Mouse (Mus musculus) olfactory bulb, adult 2 months (tissue): ENCODE measurements around the gene Tjp3. TPM values are rescaled to one million over a fixed set of nuclear protein-coding genes. Genes with fewer than 3 reads are reported as not detected.

Experiments
- H3K27ac ChIP-seq: fragments of 200-500 bp; 2 replicates; pipeline ENCODE4 v1.5.1; 2012; ENCODE audit warnings: low read depth, low read length; ENCODE audit not compliant: insufficient read depth
- H3K4me1 ChIP-seq: fragments of 200-500 bp; 2 replicates; pipeline ENCODE4 v1.6.1; 2012; ENCODE audit warnings: low read length; ENCODE audit not compliant: control insufficient read depth, insufficient read depth
- H3K4me3 ChIP-seq: fragments of 200-500 bp; 2 replicates; pipeline ENCODE4 v1.5.1; 2012; ENCODE audit warnings: mild to moderate bottlenecking, low read depth, low read length, moderate library complexity; ENCODE audit not compliant: insufficient read depth
- CTCF ChIP-seq: fragments of 200-500 bp; IDR thresholded peaks from 2 replicates; pipeline ENCODE4 v1.5.1; 2012; ENCODE audit warnings: low read depth, mild to moderate bottlenecking, low read length, moderate library complexity; ENCODE audit not compliant: insufficient read depth
- POLR2A ChIP-seq: fragments of 200-500 bp; IDR thresholded peaks from 2 replicates; pipeline ENCODE4 v1.6.1; 2012; ENCODE audit warnings: mild to moderate bottlenecking, low read depth, low read length, moderate library complexity; ENCODE audit not compliant: insufficient read depth
- WGBS: fragments of 180-500 bp; shearing (Covaris S2); methylation state at CpG from one replicate; pipeline ENCODE4 v1.1.7; 2018; 5-methylcytosine and 5-hydroxymethylcytosine counted together
- polyA plus RNA-seq: library from polyadenylated mRNA; stranded (reverse); fragments of >200 nt; gene quantifications from 2 replicates; pipeline ENCODE4 v1.2.4, GENCODE M21; 2012; ENCODE audit warnings: low replicate concordance; ENCODE audit not compliant: missing spikeins, insufficient read depth, insufficient read length

Gene Tjp3
- polyA plus RNA-seq, 1 experiment: not detected

DNA sequence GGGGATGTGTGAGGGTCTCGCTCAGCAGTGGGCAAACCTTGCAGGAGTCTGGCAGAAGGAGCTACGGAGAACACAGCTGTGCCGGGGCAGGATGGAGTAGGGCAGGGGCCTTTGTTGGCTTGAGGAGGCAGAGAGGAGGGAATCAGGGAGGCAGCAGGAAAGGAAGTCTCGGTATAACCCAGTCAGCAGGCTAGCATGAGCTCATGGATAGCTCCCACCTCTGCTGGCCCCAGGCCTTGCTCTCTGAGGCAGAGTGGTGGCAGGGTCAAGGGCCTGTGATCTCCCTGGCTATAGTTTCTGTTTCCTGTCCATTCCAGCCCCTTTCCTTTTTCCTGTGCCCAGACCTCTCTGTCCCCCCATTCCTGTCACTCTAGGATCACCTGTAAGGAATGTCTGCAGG, 10.9 kb upstream of the Tjp3 start:
- TF ChIP-seq CTCF: no peak
- no peak for TF ChIP-seq POLR2A
- Histone ChIP-seq H3K4me3 (peak overlapping the region; percentile 37), H3K27ac (peak overlapping the region; percentile 99), H3K4me1 (peaks cover 77% of the 10 kb centered on the region)
- 9% methylated on average over 4 of the region's 4 CpGs for WGBS

DNA sequence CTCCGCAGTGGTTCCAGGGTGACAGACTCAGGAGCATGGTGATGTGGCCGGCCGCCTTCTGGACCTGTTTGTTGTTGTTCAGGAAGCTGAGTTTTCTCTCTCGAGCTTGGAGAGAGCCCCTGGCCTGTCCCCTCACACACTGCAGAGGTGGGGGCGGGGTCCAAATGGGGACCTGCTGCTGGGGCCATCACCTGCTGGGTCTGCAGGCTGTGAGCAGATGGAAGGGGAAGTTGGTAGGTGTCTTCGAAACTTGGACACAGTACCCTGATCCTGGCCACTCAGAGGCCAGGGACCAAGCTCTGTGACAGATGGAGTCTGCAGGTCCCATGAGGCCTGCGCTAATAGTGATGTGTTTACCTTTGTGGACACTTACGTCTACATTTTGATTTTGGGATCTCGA, 9.9 kb upstream of the Tjp3 start:
- TF ChIP-seq CTCF (no peak), POLR2A (no peak)
- WGBS: 79% methylated on average over 9 of the region's 9 CpGs
- H3K27ac ChIP-seq: no peak overlapping the region
- H3K4me1 ChIP-seq: peaks cover 84% of the 10 kb centered on the region
- H3K4me3 ChIP-seq: no peak overlapping the region

DNA sequence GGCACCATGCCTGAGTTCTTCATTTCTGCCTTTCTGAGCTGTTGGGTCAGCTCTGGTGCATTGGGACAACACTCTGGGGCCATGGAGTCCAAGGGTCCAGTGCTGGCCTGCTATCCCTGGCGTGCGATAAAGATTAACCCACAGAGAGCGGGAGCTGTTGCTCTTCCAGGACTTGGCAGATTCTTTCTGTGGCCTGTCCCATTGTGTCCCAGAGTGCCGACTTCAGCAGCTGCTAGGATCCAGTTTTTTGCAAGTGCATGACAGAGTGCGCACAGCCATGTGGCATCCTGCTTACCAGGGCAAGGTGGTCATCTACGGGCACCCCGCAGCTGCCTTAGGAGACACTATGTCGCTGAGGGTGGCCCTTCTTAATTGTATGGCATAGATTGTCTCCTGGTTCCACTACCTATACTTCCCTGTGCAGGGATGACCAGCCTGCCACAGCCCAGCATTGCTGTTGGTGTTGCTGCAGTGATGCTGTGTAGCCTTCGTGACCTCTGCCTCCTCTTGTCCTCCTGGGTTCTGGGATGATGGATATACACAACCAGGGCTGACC, 9.0 kb upstream of the Tjp3 start:
- Histone ChIP-seq H3K4me3 (no peak overlapping the region), H3K4me1 (peaks cover 93% of the 10 kb centered on the region), H3K27ac (peak overlapping the region; percentile 42)
- TF ChIP-seq POLR2A: no peak
- no peak for TF ChIP-seq CTCF
- WGBS: 76% methylated on average over 9 of the region's 9 CpGs

DNA sequence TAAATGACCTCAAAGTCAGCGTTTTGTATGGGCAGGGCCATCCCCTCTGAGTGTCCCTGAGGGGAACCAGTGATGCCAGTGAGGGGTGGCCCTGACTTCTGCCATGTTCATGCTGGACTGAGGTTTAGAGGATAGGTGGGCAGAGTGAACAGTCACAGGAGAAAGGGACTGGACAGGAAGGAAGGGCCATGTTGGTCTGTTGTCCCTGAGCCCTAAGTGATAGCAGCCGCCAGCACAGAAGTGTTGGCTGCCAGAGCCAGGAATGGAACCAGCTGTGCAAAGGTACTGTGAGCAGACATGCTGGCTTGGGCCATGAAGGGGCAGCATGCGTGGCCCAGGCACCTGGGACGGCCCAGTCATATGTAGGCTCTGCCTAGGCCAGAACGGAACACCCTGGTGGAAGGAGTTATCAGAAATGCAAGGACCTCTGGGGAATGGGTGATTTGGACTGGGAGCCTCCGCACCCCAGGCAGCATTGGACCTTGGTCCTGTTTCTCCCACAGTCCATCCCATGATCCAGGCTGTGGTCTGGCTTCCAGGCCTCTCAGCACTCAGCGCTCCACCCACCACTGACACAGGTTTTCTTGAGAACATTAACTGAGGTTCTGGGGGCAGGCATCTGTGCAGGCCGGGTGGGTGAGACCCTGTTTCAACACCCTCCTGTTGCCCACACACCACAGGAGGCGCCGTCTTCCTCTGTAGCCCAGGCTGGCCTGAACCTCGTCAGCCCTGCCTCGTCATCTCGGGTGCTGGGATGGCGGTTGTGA, 8.4 kb upstream of the Tjp3 start:
- no peak for TF ChIP-seq POLR2A
- no peak for TF ChIP-seq CTCF
- H3K4me1 ChIP-seq: peaks cover 93% of the 10 kb centered on the region
- peak overlapping the region; percentile 42 for H3K27ac ChIP-seq
- no peak overlapping the region for H3K4me3 ChIP-seq
- WGBS: 76% methylated on average over 14 of the region's 14 CpGs

DNA sequence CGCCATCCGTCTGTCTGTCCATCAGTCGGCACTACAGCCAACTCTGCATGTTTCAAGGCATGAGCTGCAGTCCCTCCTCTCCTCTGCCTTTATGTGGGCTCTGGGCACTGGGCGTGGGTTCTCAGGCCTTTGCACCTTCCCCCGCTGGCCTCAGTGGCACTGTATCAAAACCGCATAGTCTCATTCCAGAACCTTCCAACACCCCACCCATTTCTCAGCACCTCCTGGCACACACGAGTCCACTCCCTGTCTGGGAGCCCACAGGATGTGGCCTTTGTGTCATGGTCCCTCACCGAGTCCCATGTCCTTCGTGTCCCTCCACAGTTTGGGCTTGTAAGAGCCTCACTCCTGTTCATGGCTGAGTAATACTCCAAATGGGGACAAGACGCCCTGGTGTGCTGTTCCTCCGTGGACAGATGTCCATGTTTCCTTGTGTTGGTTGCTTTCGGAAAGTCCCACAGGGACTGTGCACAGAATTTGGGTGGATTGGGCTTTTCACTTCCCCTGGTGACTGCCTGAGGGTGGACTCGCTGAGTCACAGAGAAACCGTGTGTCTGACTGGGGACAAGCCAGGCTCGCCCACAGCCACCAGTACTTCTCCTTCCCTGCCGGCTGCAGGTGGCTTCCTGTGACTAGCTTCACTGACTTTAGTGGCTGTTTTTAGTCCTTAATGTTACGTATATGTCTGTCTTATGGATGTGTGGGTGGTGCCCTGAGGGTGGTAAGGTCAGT, 7.2 kb upstream of the Tjp3 start:
- Histone ChIP-seq H3K4me1 (peaks cover 93% of the 10 kb centered on the region), H3K4me3 (no peak overlapping the region), H3K27ac (peak overlapping the region; percentile 42)
- TF ChIP-seq POLR2A (no peak), CTCF (no peak)
- WGBS: 68% methylated on average over 17 of the region's 17 CpGs

DNA sequence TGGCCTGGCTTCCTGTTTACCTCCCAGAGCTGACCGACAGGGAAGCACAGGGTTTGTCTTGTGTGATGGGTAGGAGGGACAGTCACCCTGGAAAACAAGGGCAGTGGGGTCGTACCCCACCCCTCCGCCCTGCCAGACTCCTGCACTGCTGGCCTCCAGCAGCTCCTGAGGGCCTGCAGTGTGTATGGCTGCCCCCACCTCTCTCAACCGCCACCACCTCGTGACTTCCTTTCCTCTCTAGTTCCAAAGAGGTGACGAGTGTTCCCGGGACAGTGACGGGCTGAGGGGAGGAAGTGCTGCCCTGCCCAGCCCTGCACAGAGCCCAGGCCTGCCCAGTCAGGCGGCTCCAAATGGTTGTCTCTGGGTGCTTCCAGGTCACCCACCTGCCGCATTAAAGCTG, 6.5 kb upstream of the Tjp3 start:
- TF ChIP-seq CTCF: no peak
- no peak for TF ChIP-seq POLR2A
- Histone ChIP-seq H3K27ac (peak overlapping the region; percentile 42), H3K4me1 (peaks cover 86% of the 10 kb centered on the region), H3K4me3 (0 out of 2 replicates have a peak overlapping the region, but pooled peaks have one; percentile 1)
- WGBS: 58% methylated on average over 10 of the region's 10 CpGs

DNA sequence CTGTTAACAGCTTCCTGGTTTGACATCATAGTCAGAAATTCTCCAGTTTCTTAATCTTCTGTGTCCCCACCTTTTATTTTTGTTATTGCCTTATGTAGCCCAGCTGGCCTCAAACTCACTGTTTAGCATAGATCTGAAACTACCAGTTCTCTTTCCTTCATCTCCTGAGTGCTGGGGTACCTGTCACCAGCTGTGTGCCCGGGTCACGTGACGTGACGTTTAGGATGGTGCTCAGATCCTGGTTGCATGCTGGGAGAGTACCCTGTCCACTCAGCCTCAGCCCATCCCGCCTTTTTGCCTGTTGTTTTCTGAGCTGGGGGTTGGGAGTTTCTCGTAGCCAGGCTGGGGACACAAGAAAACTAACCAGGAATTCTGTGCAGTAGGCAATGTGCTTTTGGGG, 5.9 kb upstream of the Tjp3 start:
- TF ChIP-seq POLR2A: no peak
- no peak for TF ChIP-seq CTCF
- H3K27ac ChIP-seq: peak overlapping the region; percentile 42
- peaks cover 80% of the 10 kb centered on the region for H3K4me1 ChIP-seq
- 64% methylated on average over 6 of the region's 6 CpGs for WGBS
- H3K4me3 ChIP-seq: no peak overlapping the region

DNA sequence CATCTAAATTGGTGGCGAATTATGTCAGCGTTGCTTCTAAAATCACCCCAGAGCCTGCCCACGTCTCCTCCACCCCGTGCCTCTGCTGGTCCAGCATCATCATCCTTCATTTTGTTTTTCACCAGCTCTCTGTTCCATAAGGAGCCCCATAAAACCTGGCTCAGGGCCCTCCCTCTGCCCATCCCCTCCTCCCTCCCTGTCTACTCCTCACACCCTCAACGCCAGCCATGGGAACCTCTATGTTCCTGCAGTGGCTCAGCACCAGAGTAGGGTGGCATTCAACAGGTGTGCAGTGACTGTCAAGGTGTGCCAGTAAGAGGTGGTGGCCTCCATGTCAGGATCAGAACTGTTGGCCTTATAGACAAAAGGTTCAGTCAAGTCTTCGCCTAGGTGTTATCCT, 3.8 kb upstream of the Tjp3 start:
- 59% methylated on average over 6 of the region's 6 CpGs for WGBS
- peak overlapping the region; percentile 60 for H3K4me3 ChIP-seq
- peaks cover 68% of the 10 kb centered on the region for H3K4me1 ChIP-seq
- TF ChIP-seq POLR2A (no peak), CTCF (no peak)
- no peak overlapping the region for H3K27ac ChIP-seq

DNA sequence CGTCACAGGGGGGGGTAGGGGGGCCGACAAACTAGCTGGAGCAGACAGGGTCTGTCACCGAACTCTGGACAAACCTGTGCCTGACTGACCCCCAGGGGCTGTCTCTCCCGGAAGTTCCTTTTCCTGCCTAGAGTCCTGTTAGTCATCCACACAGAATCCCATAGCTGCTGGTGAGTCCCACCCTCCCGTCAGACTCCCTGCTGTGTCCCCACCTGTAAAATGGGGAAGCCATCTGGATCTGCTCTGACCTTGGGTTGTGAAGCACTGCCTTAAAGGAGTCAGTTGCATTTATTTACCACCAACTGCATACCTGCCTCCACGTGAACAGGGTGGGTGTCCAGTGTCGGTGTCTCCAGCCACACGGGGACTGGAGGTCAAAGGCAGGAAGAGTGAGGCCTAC, 3.1 kb upstream of the Tjp3 start:
- 36% methylated on average over 8 of the region's 8 CpGs for WGBS
- H3K4me1 ChIP-seq: peaks cover 62% of the 10 kb centered on the region
- TF ChIP-seq POLR2A (no peak), CTCF (no peak)
- 0 out of 2 replicates have a peak overlapping the region, but pooled peaks have one; percentile 4 for H3K27ac ChIP-seq
- H3K4me3 ChIP-seq: peak overlapping the region; percentile 60
